Mouse (Mus musculus): ENCODE measurements around the gene Spata46. TPM values are rescaled to one million over a fixed set of nuclear protein-coding genes. Genes with fewer than 3 reads are reported as not detected.

Spata46 gene
- polyA plus RNA-seq (2012; ENCODE audit: low replicate concordance), result not detected in 2 replicates

DNA sequence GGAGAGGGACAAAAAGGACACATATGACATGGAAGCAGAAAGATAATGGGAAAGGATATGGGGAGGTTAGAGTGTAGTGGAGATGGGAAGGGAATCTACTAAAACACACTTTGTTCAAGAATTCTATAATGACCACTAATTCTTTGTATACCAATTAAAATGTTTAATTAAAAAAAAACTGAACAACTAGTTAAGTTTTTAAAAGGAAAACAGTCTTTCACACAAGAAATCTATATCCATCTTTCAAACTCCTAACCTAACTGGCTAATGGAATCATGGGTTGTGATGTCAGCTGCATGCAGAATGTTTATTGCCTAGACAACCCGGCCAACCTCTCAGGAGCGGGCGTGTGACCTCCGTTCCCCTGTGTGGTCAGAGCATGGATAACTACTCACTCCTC, at the start of gene Spata46:
Spata46 (plus strand) TSS at position 301 of the 400 bp plus-strand sequence.

DNA sequence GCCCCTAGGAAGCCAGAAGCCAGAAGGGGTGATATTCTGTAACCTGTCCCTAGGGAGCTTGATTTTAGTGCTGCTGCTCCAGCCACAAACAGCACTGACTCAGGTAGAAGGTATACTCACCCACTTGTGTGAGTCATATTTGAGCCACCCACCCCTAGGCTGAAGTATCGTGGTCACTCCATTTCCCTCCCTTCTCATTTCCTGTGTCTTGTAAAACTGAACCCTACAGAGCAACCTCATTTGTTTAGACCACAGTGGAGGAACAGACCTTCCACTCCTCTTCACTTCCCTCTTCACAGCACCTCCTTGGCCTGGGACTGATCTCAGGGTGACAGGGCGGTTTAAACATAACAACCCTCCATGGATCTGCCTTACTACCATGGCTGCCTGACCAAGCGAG, 31.6 kb upstream of the Spata46 start, which contains the start of gene Sh2d1b1:
Sh2d1b1 (plus strand) TSS at position 305 of the 400 bp plus-strand sequence.

DNA sequence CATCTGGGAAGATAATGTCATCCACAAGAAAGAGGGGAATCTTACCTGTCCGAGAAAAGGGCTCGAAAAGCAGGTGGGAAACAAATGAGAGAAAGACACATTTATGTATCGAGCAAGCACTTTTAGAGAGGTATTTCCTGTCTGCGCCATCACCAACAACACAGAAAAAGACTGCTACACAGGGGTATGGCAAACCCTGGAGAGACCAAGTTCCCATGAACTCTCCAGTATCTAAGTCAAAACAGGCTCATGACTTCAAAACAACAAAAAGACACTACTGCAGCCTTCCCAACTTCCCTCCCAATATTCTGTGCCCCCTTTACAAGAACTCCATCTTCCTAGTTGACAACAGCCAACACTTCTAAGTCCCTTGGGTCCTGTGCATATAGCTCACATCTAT, 2.4 kb upstream of the Spata46 start, which contains the start of gene Gm7694:
Gm7694 (minus strand) TSS at position 101 of the 400 bp plus-strand sequence.

Other genes starting within 250 kb of the Spata46 start
- gene Ddr2, start 198.0 kb upstream of the Spata46 start, polyA plus RNA-seq (2012; ENCODE audit: low replicate concordance), result 0.06 and 0.09 TPM in 2 replicates
- 3.7 and 7.8 TPM in 2 replicates for gene Uap1, start 133.8 kb upstream of the Spata46 start, polyA plus RNA-seq (2012; ENCODE audit: low replicate concordance)
- 2.1 and 4.4 TPM in 2 replicates for gene Uhmk1, start 93.4 kb upstream of the Spata46 start, polyA plus RNA-seq (2012; ENCODE audit: low replicate concordance)
- gene Sh2d1b2, start 76.1 kb upstream of the Spata46 start, polyA plus RNA-seq (2012; ENCODE audit: low replicate concordance), result not detected in 2 replicates
- gene Sh2d1b1, start 31.5 kb upstream of the Spata46 start, polyA plus RNA-seq (2012; ENCODE audit: low replicate concordance), result 0.24 and 0.48 TPM in 2 replicates
- 0.91 and 0.93 TPM in 2 replicates for gene Gm7694, start 2.5 kb upstream of the Spata46 start, polyA plus RNA-seq (2012; ENCODE audit: low replicate concordance)

Measured in leukemia stem cell, adult 10-12 weeks (primary cell).